Mouse (Mus musculus): Measurements from ENCODE around the gene Pogz.
A peak's percentile ranks its signal among the peaks of the same experiment; 100 is the strongest.

Gene Pogz

GRCm38 (mm10) chr3:94837183-94837890 is at the start of gene Pogz:
Gene Pogz, plus strand, starts transcription at chr3:94837567.
- peak; percentile 98 for DNase-seq (ENCODE audit: low read depth)

GRCm38 (mm10) chr3:94789071-94789470 is 48.3 kb upstream of the Pogz start:
- DNase-seq (ENCODE audit: low read depth): peak; percentile 21

- DNase-seq (ENCODE audit: low read depth): no peak
These were observed 47.9 kb upstream of the Pogz start for GRCm38 (mm10) chr3:94789516-94789915.

- no peak for DNase-seq (ENCODE audit: low read depth)
These were observed 45.1 kb upstream of the Pogz start for GRCm38 (mm10) chr3:94792258-94792657.

- no peak for DNase-seq (ENCODE audit: low read depth)
These were observed 43.7 kb upstream of the Pogz start for GRCm38 (mm10) chr3:94793672-94794071.

- DNase-seq (ENCODE audit: low read depth): no peak
These were observed 43.0 kb upstream of the Pogz start for GRCm38 (mm10) chr3:94794359-94794758.

GRCm38 (mm10) chr3:94795596-94796140 is 41.7 kb upstream of the Pogz start:
- DNase-seq (ENCODE audit: low read depth): no peak

- DNase-seq (ENCODE audit: low read depth): no peak
These were observed 41.2 kb upstream of the Pogz start for GRCm38 (mm10) chr3:94796181-94796580.

- DNase-seq (ENCODE audit: low read depth): no peak
These were observed 33.2 kb upstream of the Pogz start for GRCm38 (mm10) chr3:94804146-94804545.

GRCm38 (mm10) chr3:94804976-94805375 is 32.4 kb upstream of the Pogz start:
- DNase-seq (ENCODE audit: low read depth): no peak

GRCm38 (mm10) chr3:94808296-94808695 is 29.1 kb upstream of the Pogz start:
- no peak for DNase-seq (ENCODE audit: low read depth)

- DNase-seq (ENCODE audit: low read depth): peak; percentile 66
These were observed 25.7 kb upstream of the Pogz start for GRCm38 (mm10) chr3:94811628-94812027.

- no peak for DNase-seq (ENCODE audit: low read depth)
These were observed 23.7 kb upstream of the Pogz start for GRCm38 (mm10) chr3:94813651-94814050.

- no peak for DNase-seq (ENCODE audit: low read depth)
These were observed 23.3 kb upstream of the Pogz start for GRCm38 (mm10) chr3:94814063-94814462.

GRCm38 (mm10) chr3:94814663-94815062 is 22.7 kb upstream of the Pogz start:
- no peak for DNase-seq (ENCODE audit: low read depth)

GRCm38 (mm10) chr3:94815603-94816002 is 21.8 kb upstream of the Pogz start:
- peak; percentile 17 for DNase-seq (ENCODE audit: low read depth)

- no peak for DNase-seq (ENCODE audit: low read depth)
These were observed 19.6 kb upstream of the Pogz start for GRCm38 (mm10) chr3:94817731-94818130.

GRCm38 (mm10) chr3:94819452-94820425 is 17.6 kb upstream of the Pogz start:
- no peak for DNase-seq (ENCODE audit: low read depth)

- DNase-seq (ENCODE audit: low read depth): no peak
These were observed 16.2 kb upstream of the Pogz start for GRCm38 (mm10) chr3:94821008-94821638.

- DNase-seq (ENCODE audit: low read depth): no peak
These were observed 15.3 kb upstream of the Pogz start for GRCm38 (mm10) chr3:94822082-94822481.

GRCm38 (mm10) chr3:94824110-94824509 is 13.3 kb upstream of the Pogz start:
- DNase-seq (ENCODE audit: low read depth): no peak

- no peak for DNase-seq (ENCODE audit: low read depth)
These were observed 5.3 kb upstream of the Pogz start for GRCm38 (mm10) chr3:94832100-94832499.
